8 mouse cellular contexts compared by ENCODE assay signal in the genomic region with DNA sequence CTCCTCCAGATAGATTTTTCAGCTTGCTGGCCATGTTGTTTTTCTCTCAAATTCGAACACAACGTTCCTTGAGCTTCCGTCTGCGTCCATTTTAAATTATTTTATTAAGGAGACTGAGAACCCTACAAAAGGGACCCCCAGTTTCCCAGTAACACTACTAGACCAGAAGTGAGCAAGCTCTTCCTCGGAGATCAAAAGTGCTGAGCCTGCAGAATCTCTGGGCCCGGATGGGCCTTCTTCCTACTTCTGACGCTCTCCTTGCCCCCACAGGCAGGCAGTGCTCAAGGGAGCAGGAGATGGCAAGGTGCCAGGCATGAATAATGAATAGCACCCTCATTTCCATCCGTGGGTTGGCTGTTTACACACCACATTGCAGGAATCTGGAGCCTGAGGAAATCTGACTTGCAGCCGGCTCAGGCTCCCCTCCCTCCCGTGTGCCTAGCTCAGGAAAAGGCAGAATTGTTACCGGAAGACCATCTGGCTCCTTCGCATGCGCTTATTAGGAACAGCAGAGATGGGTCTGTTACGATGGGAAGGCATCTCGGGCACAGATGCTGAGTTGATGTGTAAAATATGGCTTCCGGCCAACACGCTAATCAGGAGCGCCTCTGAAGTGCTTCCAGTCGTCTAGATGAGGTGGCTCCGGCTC.
DNase-seq lines count a peak whose midpoint lies in the region; ATAC-seq lines count a peak whose summit lies in the region.

No protein-coding gene starts in this region.

- no peak overlapping the region for H3K9ac ChIP-seq in heart, embryonic 16.5 days (ENCODE audit: low read length)

- DNase-seq in heart, adult 18-20 months, result no peak
- DNase-seq in frontal cortex, postnatal 25 days (ENCODE audit: low spot score in 2 of 2), result peak; percentile 22 to 65
- DNase-seq in layer of hippocampus, postnatal 14 days (ENCODE audit: low spot score in 2 of 2), result peak; percentile 55 to 78
- peak; percentile 16 for DNase-seq in lung, postnatal 36 days
- DNase-seq in spleen, adult 12 weeks (ENCODE audit: low spot score), result no peak
- DNase-seq in gastrocnemius, adult 8-10 months (ENCODE audit: low spot score in 2 of 2), result no peak
- no peak for DNase-seq in B cell, adult 2 months

- H3K4me3 ChIP-seq in heart, embryonic 16.5 days (ENCODE audit: low read length), result no peak overlapping the region

- no peak overlapping the region for H3K27ac ChIP-seq in heart, embryonic 16.5 days (ENCODE audit: low read length)

- H3K27me3 ChIP-seq in heart, embryonic 16.5 days (ENCODE audit: control insufficient read depth, insufficient read depth, low read length), result no peaks in the 10 kb centered on the region

- 0 out of 2 replicates have a peak, but pooled peaks have one; percentile 32 for ATAC-seq in heart, embryonic 16.5 days (replicated peaks; ENCODE audit: extremely low read depth, insufficient read depth, low FRiP score)

- peaks cover 6% of the 10 kb centered on the region for H3K4me1 ChIP-seq in heart, embryonic 16.5 days (ENCODE audit: control insufficient read depth, insufficient read depth, low read length)

- peak overlapping the region; percentile 24; the same call in 1 of the 2 replicates for H3K4me2 ChIP-seq in heart, embryonic 16.5 days (ENCODE audit: low read depth, low read length)

- WGBS in heart, embryonic 16.5 days, result 45% methylated on average over 20 of the region's 20 CpGs

- no peaks in the 10 kb centered on the region for H3K36me3 ChIP-seq in heart, embryonic 16.5 days (ENCODE audit: control insufficient read depth, insufficient read depth)

- no peaks in the 10 kb centered on the region for H3K9me3 ChIP-seq in heart, embryonic 16.5 days (replicated peaks; ENCODE audit: control insufficient read depth, low read length)

Comparison
In these comparisons a context has a peak if more than half of its experiments do, and no peak if none do; other contexts are left out.
1. DNase-seq: peak in frontal cortex, postnatal 25 days (2 of 2), layer of hippocampus, postnatal 14 days (2 of 2) and lung, postnatal 36 days (single experiment); none in heart, adult 18-20 months (0 of 2), spleen, adult 12 weeks (single experiment), gastrocnemius, adult 8-10 months (0 of 2) and B cell, adult 2 months (0 of 2).